Mouse (Mus musculus) heart, postnatal 0 days (tissue): ENCODE data around the gene Erf. TPM values are rescaled to one million over a fixed set of nuclear protein-coding genes. Genes with fewer than 3 reads are reported as not detected.

Experiments used
- ATAC-seq: fragments of 200-750 bp; cut with Nextera tagmentation; 2 replicates; pipeline ENCODE4 v1.8.0; 2017; ENCODE audit warnings: low read depth, moderate number of reproducible peaks, moderate library complexity; ENCODE audit not compliant: insufficient read depth
- DNase-seq: peaks from one replicate; pipeline ENCODE4 v3.0.0-alpha.2; 2016; ENCODE audit warnings: low spot score
- H3K27ac ChIP-seq: fragments of 300-500 bp; sonication (generic); 2 replicates; pipeline ENCODE4 v1.5.1; 2014; ENCODE audit warnings: low read depth, mild to moderate bottlenecking
- H3K27me3 ChIP-seq: fragments of 300-500 bp; sonication (generic); 2 replicates; pipeline ENCODE4 v1.6.1; 2014; ENCODE audit warnings: low read length, mixed read lengths; ENCODE audit not compliant: control insufficient read depth, insufficient read depth
- H3K36me3 ChIP-seq: fragments of 300-500 bp; sonication (generic); replicated peaks from 2 replicates; pipeline ENCODE4 v1.6.1; 2014; ENCODE audit warnings: low read length, mixed read lengths; ENCODE audit not compliant: control insufficient read depth, insufficient read depth
- H3K4me1 ChIP-seq: fragments of 300-500 bp; sonication (generic); 2 replicates; pipeline ENCODE4 v1.6.1; 2014; ENCODE audit warnings: antibody characterized with exemption; ENCODE audit not compliant: control insufficient read depth, insufficient read depth
- H3K4me2 ChIP-seq: fragments of 300-500 bp; sonication (generic); 2 replicates; pipeline ENCODE4 v1.6.1; 2014; ENCODE audit warnings: low read depth, mild to moderate bottlenecking, low read length, moderate library complexity
- H3K4me3 ChIP-seq: fragments of 300-500 bp; sonication (generic); 2 replicates; pipeline ENCODE4 v1.5.1; 2014; ENCODE audit warnings: low read depth, low read length
- H3K9ac ChIP-seq: fragments of 300-500 bp; sonication (generic); replicated peaks from 2 replicates; pipeline ENCODE4 v1.6.1; 2014; ENCODE audit warnings: low read depth, low read length, mixed read lengths
- H3K9me3 ChIP-seq: fragments of 300-500 bp; sonication (generic); replicated peaks from 2 replicates; pipeline ENCODE4 v1.6.1; 2016; ENCODE audit warnings: low read length; ENCODE audit not compliant: control insufficient read depth
- CTCF ChIP-seq: IDR thresholded peaks from 2 replicates; pipeline ENCODE4 v1.5.1; 2016; ENCODE audit warnings: antibody characterized with exemption, control low read depth, low read depth
- EP300 ChIP-seq: IDR thresholded peaks from 2 replicates; pipeline ENCODE4 v1.6.1; 2016; ENCODE audit warnings: antibody characterized with exemption, low read depth
- WGBS: fragments of 180-500 bp; shearing (Covaris S2); extraction: QIAGEN DNeasy Blood & Tissue Kit; methylation state at CpG from one replicate; pipeline ENCODE4 v1.1.7; 2014; 5-methylcytosine and 5-hydroxymethylcytosine counted together
- polyA plus RNA-seq: library from polyadenylated mRNA; unstranded; fragments of >200 nt; fragmentation: Nextera tagmentation; extraction: Ambion mirVana; gene quantifications from 2 replicates; pipeline ENCODE4 v1.2.1, GENCODE M21; 2015
- total RNA-seq: library from RNA; depleted of rRNA; stranded (reverse); fragments of >200 nt; gene quantifications from 2 replicates; pipeline ENCODE4 v1.2.3, GENCODE M21; 2014; ENCODE audit warnings: low replicate concordance

Erf gene
- total and polyA plus RNA-seq, 2 experiments from 2014 or later = 7.0 to 66.8 TPM

GRCm38 (mm10) chr7:25241062-25241461 is 9.5 kb downstream of the Erf start:
- Histone ChIP-seq H3K4me3 (no peak overlapping the region), H3K36me3 (peaks cover 35% of the 10 kb centered on the region), H3K4me1 (peaks cover 19% of the 10 kb centered on the region), H3K4me2 (no peak overlapping the region), H3K9ac (no peak overlapping the region), H3K27ac (peak overlapping the region; percentile 40), H3K27me3 (no peaks in the 10 kb centered on the region), H3K9me3 (no peaks in the 10 kb centered on the region)
- WGBS = 24% methylated on average over 2 of the region's 2 CpGs
- TF ChIP-seq CTCF (peak; percentile 87), EP300 (no peak; the same call in 1 of the 2 replicates)
- DNase-seq = peak; percentile 83
- ATAC-seq = no peak; the same call in 1 of the 2 replicates

- DNase-seq = no peak
- Histone ChIP-seq H3K9me3 (no peaks in the 10 kb centered on the region), H3K27me3 (no peaks in the 10 kb centered on the region), H3K9ac (no peak overlapping the region), H3K4me1 (peaks cover 19% of the 10 kb centered on the region), H3K36me3 (peaks cover 31% of the 10 kb centered on the region), H3K4me3 (no peak overlapping the region), H3K27ac (no peak overlapping the region), H3K4me2 (no peak overlapping the region)
- 59% methylated on average over 7 of the region's 7 CpGs for WGBS
- no peak for ATAC-seq
- TF ChIP-seq CTCF = no peak
- no peak for TF ChIP-seq EP300
Measured at GRCm38 (mm10) chr7:25240631-25241030, 9.9 kb downstream of the Erf start.

GRCm38 (mm10) chr7:25238829-25239623 is 11.5 kb downstream of the Erf start:
- Histone ChIP-seq H3K36me3 (peaks cover 15% of the 10 kb centered on the region), H3K27me3 (no peaks in the 10 kb centered on the region), H3K27ac (peak overlapping the region; percentile 95), H3K9ac (peak overlapping the region; percentile 40; the same call in 1 of the 2 replicates), H3K4me1 (peaks cover 16% of the 10 kb centered on the region), H3K4me3 (peak overlapping the region; percentile 90), H3K4me2 (peak overlapping the region; percentile 69), H3K9me3 (no peaks in the 10 kb centered on the region)
- ATAC-seq (peak; percentile 53), DNase-seq (peak; percentile 96)
- 2% methylated on average over 30 of the region's 30 CpGs for WGBS
- TF ChIP-seq EP300 (peak; percentile 13), CTCF (peak; percentile 74)

- Histone ChIP-seq H3K4me2 (peak overlapping the region; percentile 69), H3K4me3 (peak overlapping the region; percentile 90), H3K9ac (peak overlapping the region; percentile 97; the same call in 1 of the 2 replicates), H3K4me1 (peaks cover 16% of the 10 kb centered on the region), H3K27ac (peak overlapping the region; percentile 95), H3K9me3 (no peaks in the 10 kb centered on the region), H3K27me3 (no peaks in the 10 kb centered on the region), H3K36me3 (peaks cover 17% of the 10 kb centered on the region)
- DNase-seq = peak; percentile 98
- no peak for TF ChIP-seq CTCF
- 0 out of 2 replicates have a peak, but pooled peaks have one; percentile 21 for TF ChIP-seq EP300
- under 1% methylated on average over 23 of the region's 23 CpGs for WGBS
- peak; percentile 85 for ATAC-seq
Measured at GRCm38 (mm10) chr7:25238015-25238706, 12.4 kb downstream of the Erf start.

- ATAC-seq (peak; percentile 83), DNase-seq (peak; percentile 98)
- Histone ChIP-seq H3K36me3 (peaks cover 18% of the 10 kb centered on the region), H3K27me3 (no peaks in the 10 kb centered on the region), H3K4me3 (peak within 1 kb of the TSS; percentile 90), H3K9ac (peak within 1 kb of the TSS; percentile 97), H3K4me2 (peak within 1 kb of the TSS; percentile 69), H3K9me3 (no peaks in the 10 kb centered on the region), H3K27ac (peak within 1 kb of the TSS; percentile 95), H3K4me1 (peaks cover 16% of the 10 kb centered on the region)
- no peak for TF ChIP-seq CTCF
- no peak for TF ChIP-seq EP300
- under 1% methylated on average over 52 of the region's 76 CpGs for WGBS
Measured at GRCm38 (mm10) chr7:25237249-25238014, 13.1 kb downstream of the Erf start, which contains the start of gene Gsk3a. Gene Gsk3a (minus strand): TSS chr7:25237851.
